Mouse (Mus musculus) E14TG2a.4 (cell line): ENCODE results near the gene Ift27.

Experiments used
- H3K27me3 ChIP-seq: 2 replicates; pipeline ENCODE4 v1.6.1; 2014; ENCODE audit warnings: low read length, control low read depth; ENCODE audit not compliant: insufficient read depth
- H3K36me3 ChIP-seq: 2 replicates; pipeline ENCODE4 v1.6.1; 2014; ENCODE audit warnings: low read length, control low read depth; ENCODE audit not compliant: insufficient read depth
- H3K4me1 ChIP-seq: replicated peaks from 2 replicates; pipeline ENCODE4 v1.6.1; 2014; ENCODE audit warnings: low read depth, low read length, control low read depth
- H3K4me3 ChIP-seq: replicated peaks from 2 replicates; pipeline ENCODE4 v1.5.1; 2014; ENCODE audit warnings: mild to moderate bottlenecking, low read length
- H3K9me3 ChIP-seq: 2 replicates; pipeline ENCODE4 v1.6.1; 2014; ENCODE audit warnings: low read length, control low read depth
- CTCF ChIP-seq: conservative IDR thresholded peaks from 2 replicates; pipeline ENCODE4 v1.5.1; 2014; ENCODE audit warnings: low read length
- NANOG ChIP-seq: IDR thresholded peaks from 2 replicates; pipeline ENCODE4 v1.6.1; 2014; ENCODE audit warnings: borderline replicate concordance, low read length, mixed read lengths
- POU5F1 ChIP-seq: IDR thresholded peaks from 2 replicates; pipeline ENCODE4 v1.6.1; 2014; ENCODE audit warnings: low read length, borderline replicate concordance

Gene Ift27

GRCm38 (mm10) chr15:78164466-78164865 lies 9.4 kb downstream of the Ift27 start:
- Histone ChIP-seq H3K4me3 (no peak overlapping the region), H3K27me3 (no peaks in the 10 kb centered on the region), H3K9me3 (no peaks in the 10 kb centered on the region), H3K4me1 (peaks cover 20% of the 10 kb centered on the region), H3K36me3 (peaks cover 50% of the 10 kb centered on the region)
- TF ChIP-seq NANOG (no peak), POU5F1 (no peak), CTCF (no peak)

- H3K4me3 ChIP-seq, result no peak overlapping the region
- no peaks in the 10 kb centered on the region for H3K27me3 ChIP-seq
- peaks cover 24% of the 10 kb centered on the region for H3K4me1 ChIP-seq
- no peaks in the 10 kb centered on the region for H3K9me3 ChIP-seq
- TF ChIP-seq CTCF (no peak), POU5F1 (no peak), NANOG (no peak)
- H3K36me3 ChIP-seq, result peaks cover 37% of the 10 kb centered on the region
Observed at GRCm38 (mm10) chr15:78161946-78162345, 12.0 kb downstream of the Ift27 start.

GRCm38 (mm10) chr15:78158335-78158734 lies 15.6 kb downstream of the Ift27 start:
- H3K36me3 ChIP-seq, result peaks cover 6% of the 10 kb centered on the region
- peaks cover 19% of the 10 kb centered on the region for H3K4me1 ChIP-seq
- H3K27me3 ChIP-seq, result no peaks in the 10 kb centered on the region; the same call in 1 of the 2 replicates
- TF ChIP-seq NANOG, result no peak
- H3K9me3 ChIP-seq, result no peaks in the 10 kb centered on the region
- no peak overlapping the region for H3K4me3 ChIP-seq

GRCm38 (mm10) chr15:78157824-78158223 lies 16.1 kb downstream of the Ift27 start:
- Histone ChIP-seq H3K4me1 (peaks cover 16% of the 10 kb centered on the region), H3K36me3 (peaks cover under 1% of the 10 kb centered on the region; the same call in 1 of the 2 replicates), H3K9me3 (no peaks in the 10 kb centered on the region), H3K27me3 (no peaks in the 10 kb centered on the region; the same call in 1 of the 2 replicates), H3K4me3 (no peak overlapping the region)
- no peak for TF ChIP-seq CTCF
- TF ChIP-seq POU5F1, result no peak
- no peak for TF ChIP-seq NANOG

- H3K27me3 ChIP-seq, result no peaks in the 10 kb centered on the region; the same call in 1 of the 2 replicates
- no peak overlapping the region for H3K4me3 ChIP-seq
- H3K36me3 ChIP-seq, result no peaks in the 10 kb centered on the region
- peaks cover 11% of the 10 kb centered on the region for H3K4me1 ChIP-seq
- no peaks in the 10 kb centered on the region for H3K9me3 ChIP-seq
- no peak for TF ChIP-seq POU5F1
Observed at GRCm38 (mm10) chr15:78157330-78157729, 16.6 kb downstream of the Ift27 start.

GRCm38 (mm10) chr15:78155421-78155820 lies 18.5 kb downstream of the Ift27 start:
- H3K36me3 ChIP-seq, result no peaks in the 10 kb centered on the region
- peaks cover 8% of the 10 kb centered on the region for H3K4me1 ChIP-seq
- no peak overlapping the region for H3K4me3 ChIP-seq
- H3K27me3 ChIP-seq, result no peaks in the 10 kb centered on the region; the same call in 1 of the 2 replicates
- no peaks in the 10 kb centered on the region for H3K9me3 ChIP-seq
- no peak for TF ChIP-seq NANOG
- TF ChIP-seq POU5F1, result no peak
- TF ChIP-seq CTCF, result no peak

GRCm38 (mm10) chr15:78153045-78153775 lies 20.7 kb downstream of the Ift27 start:
- TF ChIP-seq CTCF (no peak), POU5F1 (no peak), NANOG (no peak)
- H3K36me3 ChIP-seq, result no peaks in the 10 kb centered on the region
- H3K4me3 ChIP-seq, result no peak overlapping the region
- H3K27me3 ChIP-seq, result no peaks in the 10 kb centered on the region; the same call in 1 of the 2 replicates
- no peaks in the 10 kb centered on the region for H3K9me3 ChIP-seq
- peaks cover 4% of the 10 kb centered on the region for H3K4me1 ChIP-seq

GRCm38 (mm10) chr15:78148565-78148964 lies 25.3 kb downstream of the Ift27 start:
- Histone ChIP-seq H3K27me3 (no peaks in the 10 kb centered on the region), H3K4me1 (peaks cover 4% of the 10 kb centered on the region; the same call in 1 of the 2 replicates), H3K36me3 (no peaks in the 10 kb centered on the region), H3K4me3 (no peak overlapping the region), H3K9me3 (no peaks in the 10 kb centered on the region)
- TF ChIP-seq CTCF, result no peak

GRCm38 (mm10) chr15:78140226-78140625 lies 33.7 kb downstream of the Ift27 start:
- Histone ChIP-seq H3K36me3 (no peaks in the 10 kb centered on the region), H3K27me3 (0 out of 2 replicates have a peak, but pooled peaks cover 2% of the 10 kb centered on the region), H3K4me1 (peaks cover 13% of the 10 kb centered on the region), H3K9me3 (no peaks in the 10 kb centered on the region), H3K4me3 (no peak overlapping the region)
- TF ChIP-seq POU5F1 (no peak), NANOG (no peak), CTCF (no peak)
